ENCODE assay signal across 8 mouse cellular contexts in the genomic region with DNA sequence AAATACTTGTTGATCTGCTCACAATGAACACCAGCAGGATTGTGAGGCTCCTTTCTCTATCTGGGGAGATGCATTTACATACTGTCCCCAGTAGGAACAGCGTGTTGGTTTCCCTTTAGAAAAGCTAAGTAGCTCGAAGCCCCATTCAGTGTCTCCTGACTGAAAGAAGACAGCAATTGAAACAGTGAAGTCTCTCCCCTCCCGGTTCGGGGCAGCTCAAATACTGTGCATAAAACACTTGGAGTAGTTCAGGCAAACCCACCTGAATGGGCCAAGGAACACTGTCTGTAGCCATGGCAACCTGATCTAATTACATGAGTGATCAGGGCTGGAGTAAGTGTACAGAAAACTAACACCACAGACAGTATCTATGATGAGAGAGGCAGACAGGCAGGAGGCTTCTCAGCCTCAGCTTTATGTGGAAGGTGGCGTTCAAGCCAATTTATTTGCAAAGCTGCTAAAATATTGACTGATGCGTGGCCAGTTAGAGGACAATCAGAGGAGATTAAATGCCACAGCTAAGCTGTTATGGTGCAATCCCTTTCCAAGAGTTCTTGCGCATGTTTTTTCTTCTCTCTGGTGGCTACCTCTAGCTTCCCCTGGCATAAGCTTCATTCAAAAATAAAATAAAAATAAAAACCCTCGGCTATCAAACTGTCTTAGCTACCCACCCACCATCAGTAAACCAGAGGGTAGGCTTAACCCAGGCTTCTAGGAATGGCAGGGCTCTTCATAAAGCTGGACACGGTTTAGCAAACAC. TPM values are rescaled to one million over a fixed set of nuclear protein-coding genes. Genes with fewer than 3 reads are reported as not detected.
DNase-seq lines count a peak whose midpoint lies in the region; ATAC-seq and TF ChIP-seq lines count a peak whose summit lies in the region.

No protein-coding gene starts in this region.

- no peaks in the 10 kb centered on the region for H3K9me3 ChIP-seq in forebrain, embryonic 16.5 days (ENCODE audit: control insufficient read depth, low read length)
- no peaks in the 10 kb centered on the region for H3K9me3 ChIP-seq in liver, embryonic 14.5 days (ENCODE audit: control insufficient read depth, low read length)
- no peaks in the 10 kb centered on the region for H3K9me3 ChIP-seq in stomach, embryonic 15.5 days

- peak overlapping the region; percentile 68 for H3K4me2 ChIP-seq in forebrain, embryonic 16.5 days (ENCODE audit: low read length)
- H3K4me2 ChIP-seq in liver, embryonic 14.5 days (ENCODE audit: low read depth): peak overlapping the region; percentile 97
- peak overlapping the region; percentile 77 for H3K4me2 ChIP-seq in stomach, embryonic 15.5 days

- TF ChIP-seq CTCF in liver, embryonic 14.5 days (IDR thresholded peaks at IDR 0.05; ENCODE audit: low read depth): no peak

- peak overlapping the region; percentile 22 for H3K9ac ChIP-seq in forebrain, embryonic 16.5 days (replicated peaks; ENCODE audit: low read depth, low read length)
- H3K9ac ChIP-seq in liver, embryonic 14.5 days (replicated peaks): no peak overlapping the region
- no peak overlapping the region for H3K9ac ChIP-seq in stomach, embryonic 15.5 days

- H3K4me1 ChIP-seq in forebrain, embryonic 16.5 days (replicated peaks; ENCODE audit: control insufficient read depth, insufficient read depth, low read length): peaks cover 57% of the 10 kb centered on the region
- H3K4me1 ChIP-seq in liver, embryonic 14.5 days (replicated peaks; ENCODE audit: control insufficient read depth in 2 of 2, insufficient read depth in 2 of 2, low read length in 1 of 2): peaks cover 0 to 10% of the 10 kb centered on the region in 2 experiments; a peak in 2 of 4 replicates
- peaks cover 23% of the 10 kb centered on the region for H3K4me1 ChIP-seq in stomach, embryonic 15.5 days

- 4% methylated on average over 9 of the region's 9 CpGs for WGBS in forebrain, embryonic 16.5 days
- WGBS in liver, embryonic 14.5 days (ENCODE audit: insufficient replicate concordance): 44% methylated on average over 9 of the region's 9 CpGs
- 41% methylated on average over 9 of the region's 9 CpGs for whole genome bisulfite sequencing in stomach, embryonic 15.5 days

- H3K27me3 ChIP-seq in forebrain, embryonic 16.5 days (replicated peaks; ENCODE audit: control insufficient read depth, insufficient read depth, low read length): no peaks in the 10 kb centered on the region
- no peaks in the 10 kb centered on the region for H3K27me3 ChIP-seq in liver, embryonic 14.5 days (ENCODE audit: control insufficient read depth, insufficient read depth, low read length)
- no peaks in the 10 kb centered on the region for H3K27me3 ChIP-seq in stomach, embryonic 15.5 days (replicated peaks)

- no peak for TF ChIP-seq EP300 in liver, embryonic 14.5 days (IDR thresholded peaks at IDR 0.05; ENCODE audit: low read depth)

- peak; percentile 5; the same call in 1 of the 2 replicates for ATAC-seq in forebrain, embryonic 16.5 days
- ATAC-seq in liver, embryonic 14.5 days (ENCODE audit: insufficient read depth): no peak
- ATAC-seq in stomach, embryonic 15.5 days (ENCODE audit: insufficient read depth, low FRiP score, low read depth): no peak

- peak overlapping the region; percentile 19 for H3K27ac ChIP-seq in forebrain, embryonic 16.5 days (ENCODE audit: low read length)
- no peak overlapping the region for H3K27ac ChIP-seq in liver, embryonic 14.5 days
- H3K27ac ChIP-seq in stomach, embryonic 15.5 days: no peak overlapping the region

- peak overlapping the region; percentile 92 for H3K4me3 ChIP-seq in forebrain, embryonic 16.5 days (replicated peaks; ENCODE audit: low read length)
- no peak overlapping the region for H3K4me3 ChIP-seq in liver, embryonic 14.5 days (ENCODE audit: insufficient read depth in 1 of 2, low read depth in 2 of 2, low read length in 2 of 2)
- peak overlapping the region; percentile 84; the same call in 1 of the 2 replicates for H3K4me3 ChIP-seq in stomach, embryonic 15.5 days (replicated peaks)

- peak; percentile 13 to 36 for DNase-seq in cerebellum, adult 18-20 months
- no peak for DNase-seq in cerebellum, postnatal 4 days (ENCODE audit: low spot score in 2 of 2)
- DNase-seq in lung, postnatal 25 days (ENCODE audit: low spot score): peak; percentile 14
- no peak for DNase-seq in lung, postnatal 4 days
- no peak for DNase-seq in liver, embryonic 14.5 days (ENCODE audit: low read depth in 3 of 3, low spot score in 3 of 3)
- DNase-seq in spleen, postnatal 36 days (ENCODE audit: low spot score in 2 of 2): no peak

- no peaks in the 10 kb centered on the region for H3K36me3 ChIP-seq in forebrain, embryonic 16.5 days (ENCODE audit: control insufficient read depth, insufficient read depth)
- no peaks in the 10 kb centered on the region for H3K36me3 ChIP-seq in liver, embryonic 14.5 days (replicated peaks; ENCODE audit: control insufficient read depth, insufficient read depth, low read depth)
- H3K36me3 ChIP-seq in stomach, embryonic 15.5 days: no peaks in the 10 kb centered on the region

RNA-seq across cellular contexts. Expression of gene Atxn1, which starts 2.8 kb away (rescaled TPM):
- polyA plus RNA-seq in forebrain, embryonic 16.5 days (2015; fragmentation: Nextera tagmentation; extraction: Ambion mirVana): 12.1 and 15.3 TPM in 2 replicates
- 0.81 and 1.0 TPM in 2 replicates for polyA plus RNA-seq in liver, embryonic 14.5 days (2012; rRNA removed)
- 1.1 and 1.2 TPM in 2 replicates for polyA plus RNA-seq in liver, embryonic 14.5 days (2014; fragmentation: Nextera tagmentation; extraction: Ambion mirVana)
- 7.1 and 8.5 TPM in 2 replicates for polyA plus RNA-seq in stomach, embryonic 15.5 days (2015; fragmentation: Nextera tagmentation; extraction: Ambion mirVana)

Comparison
In these comparisons a context has a peak if more than half of its experiments do, and no peak if none do; other contexts are left out.
1. DNase-seq: peak in cerebellum, adult 18-20 months (2 of 2) and lung, postnatal 25 days (single experiment); none in cerebellum, postnatal 4 days (0 of 2), lung, postnatal 4 days (0 of 2), liver, embryonic 14.5 days (0 of 3) and spleen, postnatal 36 days (0 of 2).
2. H3K4me3 ChIP-seq: peak in forebrain, embryonic 16.5 days (single experiment) and stomach, embryonic 15.5 days (single experiment); none in liver, embryonic 14.5 days (0 of 2).
3. Peak in every context shown above with its lines, with median percentiles within 50 percentile points of each other: H3K4me2 ChIP-seq.